Mouse (Mus musculus) midbrain, embryonic 12.5 days (tissue): ENCODE measurements around the gene Fabp3. TPM values are rescaled to one million over a fixed set of nuclear protein-coding genes. Genes with fewer than 3 reads are reported as not detected.

Experiments used
- ATAC-seq: fragments of 200-750 bp; cut with Nextera tagmentation; 2 replicates; pipeline ENCODE4 v1.8.0; 2017; ENCODE audit warnings: low read depth, moderate TSS enrichment, moderate library complexity; ENCODE audit not compliant: low FRiP score
- H3K27ac ChIP-seq: fragments of 300-500 bp; sonication (generic); replicated peaks from 2 replicates; pipeline ENCODE4 v1.5.1; 2016; ENCODE audit warnings: mild to moderate bottlenecking
- H3K27me3 ChIP-seq: fragments of 300-500 bp; sonication (generic); 2 replicates; pipeline ENCODE4 v1.6.1; 2016; ENCODE audit warnings: mild to moderate bottlenecking
- H3K36me3 ChIP-seq: fragments of 300-500 bp; sonication (generic); 2 replicates; pipeline ENCODE4 v1.6.1; 2016
- H3K4me1 ChIP-seq: fragments of 300-500 bp; sonication (generic); 2 replicates; pipeline ENCODE4 v1.6.1; 2016
- H3K4me2 ChIP-seq: fragments of 300-500 bp; sonication (generic); replicated peaks from 2 replicates; pipeline ENCODE4 v1.6.1; 2016; ENCODE audit warnings: mild to moderate bottlenecking, moderate library complexity
- H3K4me3 ChIP-seq: fragments of 300-500 bp; sonication (generic); 2 replicates; pipeline ENCODE4 v1.5.1; 2016; ENCODE audit warnings: mild to moderate bottlenecking
- H3K9ac ChIP-seq: fragments of 300-500 bp; sonication (generic); replicated peaks from 2 replicates; pipeline ENCODE4 v1.6.1; 2016; ENCODE audit warnings: mild to moderate bottlenecking, moderate library complexity
- H3K9me3 ChIP-seq: fragments of 300-500 bp; sonication (generic); 2 replicates; pipeline ENCODE4 v1.6.1; 2016; ENCODE audit warnings: mild to moderate bottlenecking
- WGBS: fragments of 180-500 bp; shearing (Covaris S2); methylation state at CpG from one replicate; pipeline ENCODE4 v1.1.7; 2016; 5-methylcytosine and 5-hydroxymethylcytosine counted together
- polyA plus RNA-seq: library from polyadenylated mRNA; unstranded; fragments of >200 nt; fragmentation: Nextera tagmentation; extraction: Ambion mirVana; gene quantifications from 2 replicates; pipeline ENCODE4 v1.2.1, GENCODE M21; 2016

Fabp3 gene
- polyA plus RNA-seq, 1 experiment from 2014 or later: 28.9 TPM

- ATAC-seq: no peak
- Histone ChIP-seq H3K4me1 (peaks cover 9% of the 10 kb centered on the region; the same call in 1 of the 2 replicates), H3K4me2 (no peak overlapping the region), H3K9me3 (no peaks in the 10 kb centered on the region), H3K4me3 (no peak overlapping the region), H3K27ac (no peak overlapping the region), H3K27me3 (peaks cover 32% of the 10 kb centered on the region), H3K36me3 (peaks cover 39% of the 10 kb centered on the region), H3K9ac (no peak overlapping the region)
- WGBS: 86% methylated on average over 4 of the region's 4 CpGs
Observed at GRCm38 (mm10) chr4:130313552-130313951, 5.2 kb downstream of the Fabp3 start.

- 79% methylated on average over 13 of the region's 13 CpGs for WGBS
- 0 out of 2 replicates have a peak overlapping the region, but pooled peaks have one; percentile 4 for H3K9ac ChIP-seq
- H3K27ac ChIP-seq: no peak overlapping the region
- H3K27me3 ChIP-seq: 0 out of 2 replicates have a peak, but pooled peaks cover 8% of the 10 kb centered on the region
- no peaks in the 10 kb centered on the region for H3K4me1 ChIP-seq
- no peaks in the 10 kb centered on the region for H3K9me3 ChIP-seq
- ATAC-seq: no peak
- H3K4me3 ChIP-seq: no peak overlapping the region
- no peak overlapping the region for H3K4me2 ChIP-seq
- peaks cover 43% of the 10 kb centered on the region for H3K36me3 ChIP-seq
Observed at GRCm38 (mm10) chr4:130315771-130316527, 7.6 kb downstream of the Fabp3 start.

GRCm38 (mm10) chr4:130316691-130317090, 8.3 kb downstream of the Fabp3 start:
- WGBS: 82% methylated on average over 10 of the region's 10 CpGs
- ATAC-seq: no peak

GRCm38 (mm10) chr4:130318122-130318521, 9.7 kb downstream of the Fabp3 start:
- 69% methylated on average over 3 of the region's 3 CpGs for WGBS
- Histone ChIP-seq H3K36me3 (peaks cover 57% of the 10 kb centered on the region), H3K9ac (no peak overlapping the region), H3K4me2 (no peak overlapping the region), H3K27ac (no peak overlapping the region), H3K9me3 (no peaks in the 10 kb centered on the region), H3K4me1 (no peaks in the 10 kb centered on the region), H3K27me3 (no peaks in the 10 kb centered on the region), H3K4me3 (no peak overlapping the region)
- no peak for ATAC-seq

More at GRCm38 (mm10) chr4:130316691-130317090, 8.3 kb downstream of the Fabp3 start:
- H3K9me3 ChIP-seq: no peaks in the 10 kb centered on the region
- no peak overlapping the region for H3K4me2 ChIP-seq
- H3K4me1 ChIP-seq: no peaks in the 10 kb centered on the region
- H3K27ac ChIP-seq: no peak overlapping the region
- 0 out of 2 replicates have a peak, but pooled peaks cover under 1% of the 10 kb centered on the region for H3K27me3 ChIP-seq
- no peak overlapping the region for H3K4me3 ChIP-seq
- H3K36me3 ChIP-seq: peaks cover 45% of the 10 kb centered on the region
- no peak overlapping the region for H3K9ac ChIP-seq

- Histone ChIP-seq H3K27ac (no peak overlapping the region), H3K9me3 (no peaks in the 10 kb centered on the region), H3K27me3 (no peaks in the 10 kb centered on the region), H3K4me2 (no peak overlapping the region), H3K9ac (no peak overlapping the region), H3K4me1 (no peaks in the 10 kb centered on the region), H3K4me3 (no peak overlapping the region), H3K36me3 (peaks cover 64% of the 10 kb centered on the region)
- 87% methylated on average over 7 of the region's 7 CpGs for WGBS
- ATAC-seq: no peak
Observed at GRCm38 (mm10) chr4:130319564-130319963, 11.2 kb downstream of the Fabp3 start.

- no peak for ATAC-seq
- Histone ChIP-seq H3K36me3 (peaks cover 67% of the 10 kb centered on the region), H3K4me2 (no peak overlapping the region), H3K27ac (no peak overlapping the region), H3K27me3 (no peaks in the 10 kb centered on the region), H3K9ac (no peak overlapping the region), H3K4me1 (no peaks in the 10 kb centered on the region), H3K9me3 (no peaks in the 10 kb centered on the region), H3K4me3 (no peak overlapping the region)
- WGBS: 95% methylated on average over 7 of the region's 7 CpGs
Observed at GRCm38 (mm10) chr4:130321640-130322039, 13.2 kb downstream of the Fabp3 start.

GRCm38 (mm10) chr4:130322567-130322966, 14.2 kb downstream of the Fabp3 start:
- H3K9me3 ChIP-seq: no peaks in the 10 kb centered on the region
- no peak for ATAC-seq
- no peaks in the 10 kb centered on the region for H3K27me3 ChIP-seq
- peaks cover 67% of the 10 kb centered on the region for H3K36me3 ChIP-seq
- no peak overlapping the region for H3K27ac ChIP-seq
- H3K9ac ChIP-seq: no peak overlapping the region
- no peak overlapping the region for H3K4me3 ChIP-seq
- no peak overlapping the region for H3K4me2 ChIP-seq
- 94% methylated on average over 7 of the region's 7 CpGs for WGBS
- no peaks in the 10 kb centered on the region for H3K4me1 ChIP-seq

GRCm38 (mm10) chr4:130323165-130323564, 14.8 kb downstream of the Fabp3 start:
- no peak for ATAC-seq
- H3K36me3 ChIP-seq: peaks cover 67% of the 10 kb centered on the region
- H3K27me3 ChIP-seq: no peaks in the 10 kb centered on the region
- 88% methylated on average over 1 of the region's 1 CpGs for WGBS
- no peak overlapping the region for H3K9ac ChIP-seq
- no peaks in the 10 kb centered on the region for H3K4me1 ChIP-seq
- no peak overlapping the region for H3K4me3 ChIP-seq
- H3K9me3 ChIP-seq: no peaks in the 10 kb centered on the region
- no peak overlapping the region for H3K4me2 ChIP-seq
- no peak overlapping the region for H3K27ac ChIP-seq

- WGBS: 92% methylated on average over 5 of the region's 5 CpGs
- peaks cover 69% of the 10 kb centered on the region for H3K36me3 ChIP-seq
- H3K4me1 ChIP-seq: no peaks in the 10 kb centered on the region
Observed at GRCm38 (mm10) chr4:130323607-130324006, 15.2 kb downstream of the Fabp3 start.

GRCm38 (mm10) chr4:130325446-130325845, 17.1 kb downstream of the Fabp3 start:
- Histone ChIP-seq H3K27me3 (no peaks in the 10 kb centered on the region), H3K36me3 (peaks cover 71% of the 10 kb centered on the region), H3K9ac (no peak overlapping the region), H3K4me3 (no peak overlapping the region), H3K4me1 (no peaks in the 10 kb centered on the region; the same call in 1 of the 2 replicates), H3K9me3 (no peaks in the 10 kb centered on the region), H3K4me2 (no peak overlapping the region), H3K27ac (no peak overlapping the region)
- no peak for ATAC-seq
- WGBS: 94% methylated on average over 2 of the region's 2 CpGs

More at GRCm38 (mm10) chr4:130323607-130324006, 15.2 kb downstream of the Fabp3 start:
- H3K9me3 ChIP-seq: no peaks in the 10 kb centered on the region
- H3K9ac ChIP-seq: no peak overlapping the region
- no peak overlapping the region for H3K4me2 ChIP-seq
- no peak overlapping the region for H3K4me3 ChIP-seq
- H3K27ac ChIP-seq: no peak overlapping the region
- no peak for ATAC-seq
- H3K27me3 ChIP-seq: no peaks in the 10 kb centered on the region

GRCm38 (mm10) chr4:130327366-130327765, 19.0 kb downstream of the Fabp3 start:
- ATAC-seq: no peak
- Histone ChIP-seq H3K27me3 (no peaks in the 10 kb centered on the region), H3K36me3 (peaks cover 67% of the 10 kb centered on the region), H3K27ac (no peak overlapping the region), H3K4me3 (no peak overlapping the region), H3K4me2 (no peak overlapping the region), H3K9me3 (no peaks in the 10 kb centered on the region), H3K9ac (no peak overlapping the region), H3K4me1 (no peaks in the 10 kb centered on the region; the same call in 1 of the 2 replicates)
- WGBS: 91% methylated on average over 9 of the region's 9 CpGs

- H3K4me3 ChIP-seq: no peak overlapping the region
- no peaks in the 10 kb centered on the region for H3K9me3 ChIP-seq
- H3K4me1 ChIP-seq: no peaks in the 10 kb centered on the region
- ATAC-seq: no peak
- H3K4me2 ChIP-seq: no peak overlapping the region
- 90% methylated on average over 5 of the region's 5 CpGs for WGBS
- H3K27ac ChIP-seq: no peak overlapping the region
- peaks cover 50% of the 10 kb centered on the region for H3K36me3 ChIP-seq
- H3K27me3 ChIP-seq: no peaks in the 10 kb centered on the region
- no peak overlapping the region for H3K9ac ChIP-seq
Observed at GRCm38 (mm10) chr4:130335867-130336266, 27.5 kb downstream of the Fabp3 start.
